ENCODE assay signal across 22 mouse cellular contexts in the genomic region with DNA sequence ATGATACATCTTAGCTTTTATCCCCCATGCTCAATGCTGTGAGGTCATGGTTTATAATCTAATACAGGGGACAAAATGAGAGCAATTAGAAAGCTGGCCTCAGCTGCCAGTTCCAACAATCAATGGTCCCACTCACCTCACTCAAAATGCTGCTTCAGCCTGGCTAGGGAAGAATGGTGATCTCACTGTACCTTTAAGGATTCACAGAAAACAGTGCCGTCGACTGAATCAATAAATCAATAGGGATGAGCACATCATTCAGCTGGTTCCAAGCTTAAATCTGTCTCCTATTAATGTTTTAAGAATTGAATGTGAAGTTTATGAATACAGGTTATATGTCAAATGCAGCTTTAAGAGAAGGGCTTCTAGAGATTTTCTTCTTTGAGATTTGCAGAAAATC.
"Had no signal": no experiment of that assay in that cellular context is flagged by ENCODE, and none has a peak within 500 bp of the region (broad histone marks: within the 10 kb centered on the region; RNA-seq: fewer than 3 reads in every experiment).

No protein-coding gene starts in this region.

- H3K4me1 ChIP-seq: limb, embryonic 12.5 days; limb, embryonic 15.5 days; liver, embryonic 13.5 days; midbrain, embryonic 10.5 days; neural tube, embryonic 12.5 days; neural tube, embryonic 15.5 days had no signal

- H3K9me3 ChIP-seq: limb, embryonic 12.5 days; limb, embryonic 15.5 days; liver, embryonic 13.5 days; midbrain, embryonic 10.5 days; neural tube, embryonic 12.5 days; neural tube, embryonic 15.5 days had no signal

- H3K4me2 ChIP-seq: limb, embryonic 12.5 days; limb, embryonic 15.5 days; liver, embryonic 13.5 days; neural tube, embryonic 12.5 days; neural tube, embryonic 15.5 days had no signal

- H3K27ac ChIP-seq: limb, embryonic 12.5 days; limb, embryonic 15.5 days; liver, embryonic 13.5 days; macrophage; midbrain, embryonic 10.5 days; neural tube, embryonic 12.5 days; neural tube, embryonic 15.5 days; stomach, postnatal 0 days had no signal

- H3K27me3 ChIP-seq: limb, embryonic 12.5 days; limb, embryonic 15.5 days; liver, embryonic 13.5 days; neural tube, embryonic 12.5 days; neural tube, embryonic 15.5 days had no signal

- H3K9ac ChIP-seq: limb, embryonic 12.5 days; limb, embryonic 15.5 days; liver, embryonic 13.5 days; neural tube, embryonic 12.5 days; neural tube, embryonic 15.5 days had no signal

- ATAC-seq: intestine, embryonic 16.5 days had no signal

- DNase-seq: kidney, adult 18-20 months; kidney, adult 9 months; kidney, postnatal 14 days; kidney, postnatal 4 days; left cerebral cortex, postnatal 4 days; liver, embryonic 13.5 days; lung, adult 2 months; lung, postnatal 14 days; midbrain, embryonic 14.5 days; right cerebral cortex, postnatal 14 days; right cerebral cortex, postnatal 4 days; thymus, adult 2 months; thymus, postnatal 14 days; thymus, postnatal 4 days had no signal

- H3K36me3 ChIP-seq: limb, embryonic 12.5 days; limb, embryonic 15.5 days; liver, embryonic 13.5 days; midbrain, embryonic 10.5 days; neural tube, embryonic 12.5 days; neural tube, embryonic 15.5 days had no signal

- H3K4me3 ChIP-seq: limb, embryonic 12.5 days; limb, embryonic 15.5 days; liver, embryonic 13.5 days; midbrain, embryonic 10.5 days; neural tube, embryonic 12.5 days; neural tube, embryonic 15.5 days had no signal
